In genomic region chr14:71129771-71130211, GRCm38 (mm10) we compare ENCODE assay signal across 10 mouse cellular contexts.
DNase-seq lines count a peak whose midpoint lies in the region; TF ChIP-seq lines count a peak whose summit lies in the region.
"Had no signal": no experiment of that assay in that cellular context is flagged by ENCODE, and none has a peak within 500 bp of the region (broad histone marks: within the 10 kb centered on the region; RNA-seq: fewer than 3 reads in every experiment).

No protein-coding gene starts in this region.

- H3K4me1 ChIP-seq in kidney, adult 2 months (ENCODE audit: control insufficient read depth, insufficient read depth, low read length): no peaks in the 10 kb centered on the region
- H3K4me1 ChIP-seq: liver, embryonic 15.5 days had no signal

- H3K4me3 ChIP-seq in kidney, adult 2 months (ENCODE audit: insufficient read depth, low read depth, low read length): no peak overlapping the region
- H3K4me3 ChIP-seq: liver, embryonic 15.5 days had no signal

- TF ChIP-seq CTCF in kidney, adult 2 months (conservative IDR thresholded peaks at IDR 0.05; ENCODE audit: insufficient read depth, insufficient read length, low read depth, low read length): no peak

- no peaks in the 10 kb centered on the region for H3K36me3 ChIP-seq in kidney, adult 2 months (ENCODE audit: control insufficient read depth, insufficient read depth, low read length)
- H3K36me3 ChIP-seq: liver, embryonic 15.5 days had no signal

- no peaks in the 10 kb centered on the region for H3K27me3 ChIP-seq in kidney, adult 2 months (replicated peaks; ENCODE audit: control insufficient read depth, insufficient read depth, low read length)
- H3K27me3 ChIP-seq: liver, embryonic 15.5 days had no signal

- TF ChIP-seq POLR2A in kidney, adult 2 months (IDR thresholded peaks at IDR 0.05; ENCODE audit: low read depth, low read length): no peak

- no peak overlapping the region for H3K27ac ChIP-seq in kidney, adult 2 months (ENCODE audit: insufficient read depth, low read depth, low read length)
- H3K27ac ChIP-seq: liver, embryonic 15.5 days had no signal

- DNase-seq in kidney, postnatal 10 days: peak; percentile 45
- no peak for DNase-seq in kidney, adult 2 months
- peak; percentile 66 for DNase-seq in adrenal gland, adult 8-10 months
- DNase-seq in heart, adult 18-20 months: peak; percentile 12 to 13
- peak; percentile 32 for DNase-seq in lung, postnatal 14 days
- DNase-seq in right cerebral cortex, postnatal 4 days: no peak
- DNase-seq in urinary bladder, adult 18-20 months (ENCODE audit: low spot score in 2 of 2): no peak
- DNase-seq in gastrocnemius, adult 18-20 months (ENCODE audit: low spot score): no peak
- DNase-seq: gastrocnemius, postnatal 36 days had no signal

- 76% methylated on average over 4 of the region's 4 CpGs for WGBS in kidney, adult 2 months

Comparison
In these comparisons a context has a peak if more than half of its experiments do, and no peak if none do; other contexts are left out.
1. DNase-seq: peak in kidney, postnatal 10 days (single experiment), adrenal gland, adult 8-10 months (single experiment), heart, adult 18-20 months (2 of 2) and lung, postnatal 14 days (single experiment); none in kidney, adult 2 months (single experiment), right cerebral cortex, postnatal 4 days (single experiment), urinary bladder, adult 18-20 months (0 of 2) and gastrocnemius, adult 18-20 months (single experiment).